Mouse (Mus musculus): ENCODE data around the gene Spic. TPM values are rescaled to one million over a fixed set of nuclear protein-coding genes. Genes with fewer than 3 reads are reported as not detected.

Spic gene
- polyA plus RNA-seq, 1 experiment from 2014 or later: 0.13 TPM

DNA sequence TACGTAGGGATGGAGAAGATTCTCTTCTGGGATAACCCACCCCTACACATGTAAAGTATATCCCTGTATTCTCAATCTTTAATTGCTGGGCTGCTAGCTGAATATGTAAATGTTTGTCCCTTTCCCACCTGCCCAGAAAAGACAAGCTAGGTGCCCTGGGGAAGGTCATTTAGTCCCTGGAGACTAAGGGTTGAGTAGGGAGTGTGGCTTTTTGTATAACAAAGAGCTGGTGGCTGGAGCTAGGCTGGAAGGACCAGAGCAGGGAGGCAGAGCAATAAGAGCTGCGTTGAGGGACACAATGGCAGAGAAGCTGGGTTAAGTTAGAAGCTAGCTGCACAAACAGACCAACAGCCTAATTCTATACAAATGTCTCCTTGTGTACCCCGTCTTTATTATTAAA lies 58.6 kb downstream of the Spic start:
- H3K27ac ChIP-seq (replicated peaks; ENCODE audit: low read depth, low read length): no peak overlapping the region

More for the DNA sequence above, 58.6 kb downstream of the Spic start:
- ATAC-seq (ENCODE audit: low read depth) (no peak), DNase-seq (ENCODE audit: low spot score) (no peak)
- H3K4me1 ChIP-seq (ENCODE audit: control insufficient read depth, insufficient read depth, low read length): no peaks in the 10 kb centered on the region
- no peak overlapping the region for H3K9ac ChIP-seq (ENCODE audit: low read depth, low read length)
- 68% methylated on average over 3 of the region's 3 CpGs for WGBS
- no peaks in the 10 kb centered on the region for H3K36me3 ChIP-seq (ENCODE audit: control insufficient read depth, insufficient read depth, low read length)
- no peaks in the 10 kb centered on the region for H3K27me3 ChIP-seq (replicated peaks; ENCODE audit: control insufficient read depth, insufficient read depth, low read length)
- no peak overlapping the region for H3K4me3 ChIP-seq (ENCODE audit: low read depth, low read length)
- H3K9me3 ChIP-seq (ENCODE audit: control insufficient read depth, low read length): no peaks in the 10 kb centered on the region
- H3K4me2 ChIP-seq (ENCODE audit: low read depth, low read length): no peak overlapping the region

Other genes with a start within 250 kb of the Spic start
- gene Sycp3, start 225.4 kb downstream of the Spic start, polyA plus RNA-seq (2014; fragmentation: Nextera tagmentation; extraction: Ambion mirVana): 0.43 TPM in 1 of 2 replicates, not detected in the other
- 29.6 and 35.2 TPM in 2 replicates for gene Chpt1, start 180.9 kb downstream of the Spic start, polyA plus RNA-seq (2014; fragmentation: Nextera tagmentation; extraction: Ambion mirVana)
- gene Mybpc1, start 79.9 kb downstream of the Spic start, polyA plus RNA-seq (2014; fragmentation: Nextera tagmentation; extraction: Ambion mirVana): 127 and 218 TPM in 2 replicates
- gene Arl1, start 45.8 kb upstream of the Spic start, polyA plus RNA-seq (2014; fragmentation: Nextera tagmentation; extraction: Ambion mirVana): 220 and 231 TPM in 2 replicates
- 17.5 and 19.5 TPM in 2 replicates for gene Utp20, start 141.8 kb upstream of the Spic start, polyA plus RNA-seq (2014; fragmentation: Nextera tagmentation; extraction: Ambion mirVana)
- gene Slc5a8, start 201.0 kb upstream of the Spic start, polyA plus RNA-seq (2014; fragmentation: Nextera tagmentation; extraction: Ambion mirVana): 0.34 and 0.68 TPM in 2 replicates

All from embryonic facial prominence, embryonic 14.5 days (tissue).